Mouse (Mus musculus) gastrocnemius, postnatal 14 days (tissue): ENCODE measurements around the gene Fam227b. TPM values are rescaled to one million over a fixed set of nuclear protein-coding genes. Genes with fewer than 3 reads are reported as not detected.

ENCODE experiments used
- DNase-seq: peaks from one replicate; pipeline ENCODE4 v3.0.0; 2021; ENCODE audit warnings: mixed read lengths
- intact Hi-C: fragments of 180-260 bp; cut with DNase I; formaldehyde crosslinking; loops from one replicate; pipeline ENCODE4 v1.15.1; 2025; ENCODE audit warnings: low total_unique reads
- total RNA-seq, 2 experiments: library from RNA; stranded (reverse); gene quantifications; 2 replicates each; pipeline ENCODE4 v1.2.3; 2021

The Fam227b gene
- total RNA-seq, 2 experiments from 2014 or later: not detected

- intact Hi-C loops: no loop called here
- no peak for DNase-seq
Observed at GRCm38 (mm10) chr2:126015763-126016473, 135.9 kb downstream of the Fam227b start.

DNA sequence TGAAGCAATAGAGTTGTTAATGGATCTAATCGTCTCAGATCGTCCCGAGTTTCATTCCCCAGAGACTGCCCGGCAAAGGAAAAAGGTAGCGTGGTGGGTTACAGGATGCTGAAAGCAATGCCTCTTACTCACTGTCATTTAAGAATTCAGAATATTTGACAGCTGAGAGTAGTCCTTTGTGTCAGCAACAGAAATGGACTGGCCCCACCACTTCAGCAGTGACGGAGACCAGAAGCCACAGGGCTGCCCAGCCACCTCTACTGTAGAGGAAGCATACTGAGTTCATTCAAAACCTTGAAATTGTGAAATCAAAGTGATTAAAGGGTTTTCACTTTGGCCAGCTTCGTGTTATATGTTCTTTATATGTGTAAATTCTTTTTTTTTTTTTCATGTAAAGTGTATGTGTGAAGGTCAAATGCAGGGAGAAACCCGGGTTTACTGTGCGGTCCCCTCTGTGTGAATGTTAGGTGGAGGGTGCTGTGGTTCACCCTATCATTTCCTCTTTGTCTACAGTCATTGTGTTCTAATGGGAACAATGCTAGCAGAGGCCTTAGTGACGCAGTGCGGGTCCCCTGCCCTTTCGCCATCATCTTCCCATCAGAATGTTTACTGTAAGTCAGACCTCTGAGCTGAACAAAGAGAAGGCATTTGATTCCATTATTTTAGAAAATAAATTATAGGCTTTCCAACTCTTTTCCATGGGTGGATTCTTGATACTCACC is 136.7 kb downstream of the Fam227b start:
- intact Hi-C loops: no loop called here

GRCm38 (mm10) chr2:126006742-126007141 is 145.1 kb downstream of the Fam227b start:
- DNase-seq: no peak
- intact Hi-C loops: loop anchor here (10.0 kb wide), 2 partner anchors 228 to 358 kb away; no protein-coding TSS in a partner anchor

More for the DNA sequence above, 136.7 kb downstream of the Fam227b start:
- DNase-seq: no peak

- intact Hi-C loops: loop anchor here (10.0 kb wide), 2 partner anchors 229 to 359 kb away; no protein-coding TSS in a partner anchor
- DNase-seq: peak; percentile 44
Observed at GRCm38 (mm10) chr2:126006088-126006487, 145.7 kb downstream of the Fam227b start.

DNA sequence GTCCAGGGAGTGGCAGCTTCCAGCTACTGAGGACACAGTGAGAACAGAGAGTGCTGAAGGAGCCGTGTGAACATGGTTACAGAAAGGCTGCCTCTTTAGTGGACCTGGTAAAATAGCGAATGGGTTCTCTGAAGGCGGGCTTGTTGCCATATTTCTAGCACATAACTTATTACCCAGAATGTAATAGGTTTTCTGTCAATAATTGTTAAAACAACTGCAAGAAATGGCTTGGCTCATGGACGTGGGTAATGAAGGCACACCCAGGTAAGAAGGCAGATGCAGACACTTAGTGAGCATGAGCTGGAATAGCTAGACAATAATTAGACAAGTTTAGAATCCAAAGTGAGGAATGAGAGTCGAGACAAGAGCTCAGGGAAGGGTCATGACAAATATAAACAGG is 149.5 kb downstream of the Fam227b start:
- intact Hi-C loops: loop anchor here (10.0 kb wide), 2 partner anchors 233 to 363 kb away; no protein-coding TSS in a partner anchor

DNA sequence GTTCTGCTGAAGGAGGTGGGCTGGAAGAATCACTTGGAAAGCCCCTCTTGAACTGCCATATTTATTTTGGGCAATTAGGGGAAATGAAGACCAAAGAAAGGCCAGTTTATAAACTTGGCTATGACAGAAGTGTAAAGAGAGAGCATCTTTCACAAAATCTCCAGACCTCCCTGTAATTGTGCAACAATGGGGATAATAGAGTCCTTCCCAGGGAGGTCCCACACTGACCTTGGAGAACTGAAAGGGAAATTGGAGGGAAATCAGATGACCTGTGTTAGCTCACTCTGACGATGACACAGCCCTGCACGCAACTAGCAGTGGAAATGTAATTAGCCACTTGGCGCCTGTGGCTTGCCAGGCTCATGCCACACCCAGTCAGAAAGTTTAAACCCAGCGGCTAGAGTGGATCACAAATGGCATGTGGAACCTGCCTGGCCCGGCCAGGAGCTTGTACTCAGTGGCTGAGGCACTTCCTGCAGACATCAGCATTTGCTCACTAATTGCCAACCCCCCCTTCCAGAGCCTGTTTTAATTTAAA is 175.9 kb downstream of the Fam227b start:
- intact Hi-C loops: no loop called here
- no peak for DNase-seq

More for the DNA sequence above, 149.5 kb downstream of the Fam227b start:
- DNase-seq: no peak

DNA sequence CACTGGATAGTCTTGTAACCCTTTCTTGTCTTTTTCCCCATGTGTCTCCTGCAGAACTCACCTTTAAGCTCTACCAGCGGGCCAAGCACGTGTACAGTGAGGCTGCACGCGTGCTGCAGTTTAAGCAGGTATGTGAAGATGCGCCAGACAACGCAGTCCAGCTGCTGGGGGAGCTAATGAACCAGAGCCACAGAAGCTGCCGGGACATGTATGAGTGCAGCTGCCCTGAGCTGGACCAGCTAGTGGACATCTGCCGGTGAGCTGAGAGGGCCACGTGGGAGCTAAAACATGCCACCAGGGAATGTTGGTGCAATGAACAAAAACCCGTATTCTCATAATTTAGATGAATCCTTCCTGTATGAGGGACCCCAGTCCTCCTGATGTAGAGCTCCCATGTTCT is 176.6 kb downstream of the Fam227b start:
- no peak for DNase-seq
- intact Hi-C loops: no loop called here

GRCm38 (mm10) chr2:125973207-125973606 is 178.6 kb downstream of the Fam227b start:
- no peak for DNase-seq
- intact Hi-C loops: no loop called here

DNA sequence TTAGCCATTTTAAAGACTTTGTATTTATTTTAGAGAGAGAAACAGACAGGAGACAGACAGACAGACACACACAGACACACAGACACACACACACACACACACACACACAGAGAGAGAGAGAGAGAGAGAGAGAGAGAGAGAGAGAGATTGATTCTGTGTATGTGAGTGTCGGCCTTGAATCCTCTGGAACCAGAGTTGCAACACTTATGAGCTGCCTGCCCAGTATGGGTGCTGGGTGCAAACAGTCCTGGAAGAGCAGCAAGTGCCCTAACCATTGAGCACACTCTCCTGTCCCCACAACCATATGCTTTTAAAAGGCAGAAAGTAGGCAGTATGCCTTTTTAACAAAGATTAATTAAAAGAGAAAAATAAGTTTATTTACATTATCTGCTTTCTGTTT is 183.0 kb downstream of the Fam227b start:
- intact Hi-C loops: no loop called here
- DNase-seq: no peak

GRCm38 (mm10) chr2:125948195-125948594 is 203.6 kb downstream of the Fam227b start:
- no peak for DNase-seq
- intact Hi-C loops: no loop called here

DNA sequence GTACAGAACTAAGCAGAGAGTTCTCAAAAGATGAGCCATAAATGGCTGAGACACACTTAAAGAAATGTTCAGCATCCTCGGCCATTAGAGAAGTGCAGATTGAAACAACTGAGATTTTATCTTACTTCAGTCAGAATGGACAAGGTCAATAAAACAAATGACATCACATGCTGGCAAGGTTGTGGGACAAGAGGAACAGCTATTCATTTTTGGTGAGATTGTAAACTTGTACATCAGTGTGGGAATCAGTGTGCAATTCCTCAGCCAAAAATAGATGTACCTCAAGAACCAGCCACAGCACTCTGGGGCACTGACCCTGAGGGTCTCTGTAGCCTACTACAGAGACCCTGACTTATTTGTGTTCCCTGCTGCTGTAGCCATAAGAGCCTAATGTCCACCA is 208.5 kb downstream of the Fam227b start:
- no peak for DNase-seq
- intact Hi-C loops: no loop called here

DNA sequence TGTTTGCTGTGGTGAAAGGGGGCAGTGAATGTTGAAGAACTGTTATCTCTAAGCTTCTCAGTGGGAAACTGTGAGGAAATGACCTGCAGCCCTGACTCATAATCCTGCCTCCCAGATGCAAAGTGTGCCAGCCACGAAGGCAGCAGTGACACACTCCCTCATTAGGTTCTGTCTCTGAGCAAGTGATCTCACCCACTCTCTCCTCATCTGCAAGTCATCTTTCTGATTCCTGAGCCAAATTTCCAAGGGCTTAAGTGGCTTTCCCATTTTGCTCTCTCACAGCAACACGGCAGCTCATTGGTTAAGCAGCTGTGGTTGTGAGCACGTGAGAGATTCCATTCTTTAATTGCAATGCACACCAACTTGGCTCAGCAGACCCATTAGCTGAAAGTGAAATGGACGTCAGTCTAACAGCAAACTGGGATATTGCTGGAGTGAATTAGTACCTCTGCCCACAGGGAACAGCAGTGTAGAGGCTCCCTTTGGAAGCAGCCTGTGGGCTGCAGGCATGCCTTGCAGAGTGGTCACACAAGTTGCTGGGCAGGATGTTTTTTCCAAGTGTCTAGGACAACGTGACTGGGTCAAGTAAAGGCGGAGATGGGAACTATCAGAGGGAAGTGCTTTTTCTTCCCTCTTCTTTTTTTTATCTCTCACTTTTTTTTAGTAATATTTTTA is 210.6 kb downstream of the Fam227b start:
- DNase-seq: no peak
- intact Hi-C loops: no loop called here

- no peak for DNase-seq
- intact Hi-C loops: no loop called here
Observed at GRCm38 (mm10) chr2:125938993-125939642, 212.7 kb downstream of the Fam227b start.

- intact Hi-C loops: no loop called here
- DNase-seq: no peak
Observed at GRCm38 (mm10) chr2:125936396-125936795, 215.4 kb downstream of the Fam227b start.

- no peak for DNase-seq
- intact Hi-C loops: no loop called here
Observed at GRCm38 (mm10) chr2:125933977-125934376, 217.8 kb downstream of the Fam227b start.

Other genes starting within 250 kb of the Fam227b start
- 1 to 10 TPM; 2.7 to 4.4 TPM for gene Fgf7, start 117.3 kb downstream of the Fam227b start, total RNA-seq
- 1 to 10 TPM; 4.1 to 5.4 TPM for gene Dtwd1, start 137 bp upstream of the Fam227b start, total RNA-seq
- not detected for gene Gm17555, start 63.1 kb upstream of the Fam227b start, total RNA-seq